Mouse (Mus musculus) spleen, adult 2 months (tissue): Measurements from ENCODE around the gene Rnf157. TPM values are rescaled to one million over a fixed set of nuclear protein-coding genes. Genes with fewer than 3 reads are reported as not detected.
"Not testable (repeated sequence)": the region's sequence is repeated elsewhere in the genome, so short reads cannot be mapped to it uniquely, and the experiment has no call there.

Source experiments
- DNase-seq, 2 experiments: peaks; one replicate each; pipeline versions ENCODE4 v3.0.0 to v3.0.0-alpha.2; 2012 to 2021; ENCODE audit warnings: low spot score in 2 of 2, low read depth in 1 of 2
- H3K27ac ChIP-seq: fragments of 200-500 bp; 2 replicates; pipeline ENCODE4 v1.5.1; 2012; ENCODE audit warnings: low read length, inconsistent platforms; ENCODE audit not compliant: insufficient read depth
- H3K27me3 ChIP-seq: fragments of 200-500 bp; 2 replicates; pipeline ENCODE4 v1.6.1; 2012; ENCODE audit warnings: mild to moderate bottlenecking, moderate library complexity, low read length, inconsistent platforms; ENCODE audit not compliant: control insufficient read depth, insufficient read depth
- H3K36me3 ChIP-seq: fragments of 200-500 bp; 2 replicates; pipeline ENCODE4 v1.6.1; 2012; ENCODE audit warnings: mild to moderate bottlenecking, low read length, inconsistent platforms; ENCODE audit not compliant: control insufficient read depth, insufficient read depth
- H3K4me1 ChIP-seq: fragments of 200-500 bp; 2 replicates; pipeline ENCODE4 v1.6.1; 2011; ENCODE audit warnings: inconsistent platforms; ENCODE audit not compliant: control insufficient read depth, insufficient read depth, insufficient read length
- H3K4me3 ChIP-seq: fragments of 200-500 bp; 2 replicates; pipeline ENCODE4 v1.5.1; 2011; ENCODE audit warnings: mild to moderate bottlenecking, inconsistent platforms; ENCODE audit not compliant: insufficient read depth, insufficient read length; ENCODE audit errors: extremely low read depth
- CTCF ChIP-seq: fragments of 200-500 bp; IDR thresholded peaks from 2 replicates; pipeline ENCODE4 v1.5.1; 2011; ENCODE audit warnings: mild to moderate bottlenecking, inconsistent platforms; ENCODE audit not compliant: insufficient read depth, insufficient read length, insufficient replicate concordance; ENCODE audit errors: extremely low read depth
- POLR2A ChIP-seq: fragments of 200-500 bp; IDR thresholded peaks from 2 replicates; pipeline ENCODE4 v1.6.1; 2011; ENCODE audit warnings: low read depth, low read length, inconsistent platforms
- WGBS: fragments of 180-500 bp; shearing (Covaris S2); methylation state at CpG from one replicate; pipeline ENCODE4 v1.1.7; 2018; 5-methylcytosine and 5-hydroxymethylcytosine counted together
- polyA plus RNA-seq: library from polyadenylated mRNA; depleted of rRNA; stranded (reverse); fragments of >200 nt; gene quantifications from 2 replicates; pipeline ENCODE4 v1.2.3, GENCODE M21; 2012

Rnf157 gene
- polyA plus RNA-seq, 1 experiment, result 10.7 TPM

DNA sequence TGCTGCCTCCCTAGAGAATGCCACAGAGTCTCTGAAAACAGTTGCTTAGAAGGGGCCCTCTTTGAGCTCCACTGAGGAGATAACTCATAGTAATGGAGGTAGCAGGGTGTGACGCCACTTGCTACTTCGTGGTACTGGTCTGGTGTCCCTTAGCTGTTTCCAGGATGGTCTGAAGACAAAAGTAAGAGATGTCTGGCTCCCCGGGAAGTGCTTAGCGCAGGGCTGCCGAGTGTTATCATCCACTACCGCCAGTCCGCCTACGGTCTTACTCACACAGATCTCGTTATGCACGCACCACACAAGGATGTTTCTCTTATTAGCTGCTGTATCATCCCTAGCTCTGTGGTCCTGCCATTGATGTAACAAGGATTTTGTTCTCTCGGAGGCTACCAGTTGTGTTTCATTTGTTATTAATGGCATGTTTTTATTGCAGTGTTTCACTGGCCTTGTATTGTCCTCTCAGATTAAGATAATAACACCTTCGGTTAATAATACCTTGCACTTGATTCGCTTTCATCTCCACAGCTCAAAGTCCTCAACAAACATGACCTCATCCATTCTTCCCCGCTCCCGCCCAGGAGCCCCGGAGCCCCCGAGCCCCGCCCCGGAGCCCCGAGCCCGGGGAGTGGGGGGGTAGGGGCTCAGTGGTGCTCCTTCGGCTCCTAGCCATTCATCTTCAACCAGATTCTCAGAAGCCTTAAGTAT is 18.0 kb upstream of the Rnf157 start:
- H3K4me1 ChIP-seq, result peaks cover 21% of the 10 kb centered on the region; the same call in 1 of the 2 replicates
- 82% methylated on average over 22 of the region's 22 CpGs for WGBS

DNA sequence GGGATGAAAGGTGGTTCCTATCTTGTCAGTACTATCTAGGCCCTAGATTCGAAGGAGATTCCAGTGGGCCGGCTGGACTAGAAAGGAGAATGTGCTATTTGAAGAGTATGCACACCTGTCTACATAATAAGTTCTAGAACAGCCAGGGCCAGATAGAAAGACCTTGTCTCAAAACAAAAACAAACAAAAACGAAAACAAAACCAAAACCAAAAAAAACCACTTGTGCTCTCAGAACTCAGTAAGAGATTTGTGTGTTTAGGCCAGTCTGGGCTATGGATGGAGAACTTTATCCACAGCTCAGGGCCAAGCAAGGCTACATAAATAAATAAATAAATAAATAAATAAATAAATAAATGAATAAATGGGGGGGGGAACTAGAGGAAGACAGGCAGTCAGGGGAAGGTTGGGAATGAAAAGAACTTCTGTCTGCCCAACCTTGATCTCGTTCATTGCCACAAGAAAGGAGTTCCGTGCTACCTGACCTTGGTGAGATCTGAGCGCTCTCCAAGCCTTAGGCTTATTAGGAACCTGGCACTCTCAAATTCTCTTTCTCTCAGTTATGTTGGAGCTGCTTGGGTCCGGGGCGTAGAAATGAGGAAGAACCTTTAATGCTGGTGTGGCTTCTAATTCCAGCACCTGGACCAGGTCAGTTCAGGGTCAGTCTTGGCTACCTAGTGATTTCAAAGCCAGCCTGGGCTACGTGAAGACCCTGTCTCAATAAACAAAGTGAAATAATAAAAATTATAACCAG is 17.2 kb upstream of the Rnf157 start:
- Histone ChIP-seq H3K27ac (peak overlapping the region; percentile 24; the same call in 1 of the 2 replicates), H3K36me3 (no peaks in the 10 kb centered on the region), H3K4me1 (peaks cover 19% of the 10 kb centered on the region; the same call in 1 of the 2 replicates), H3K27me3 (no peaks in the 10 kb centered on the region), H3K4me3 (no peak overlapping the region)
- no peak for DNase-seq
- TF ChIP-seq CTCF (no peak), POLR2A (no peak)
- WGBS, result 70% methylated on average over 9 of the region's 9 CpGs

More for the DNA sequence above, 18.0 kb upstream of the Rnf157 start:
- no peak for TF ChIP-seq POLR2A
- TF ChIP-seq CTCF, result no peak
- Histone ChIP-seq H3K36me3 (no peaks in the 10 kb centered on the region), H3K27ac (no peak overlapping the region), H3K27me3 (no peaks in the 10 kb centered on the region), H3K4me3 (no peak overlapping the region)
- no peak for DNase-seq

DNA sequence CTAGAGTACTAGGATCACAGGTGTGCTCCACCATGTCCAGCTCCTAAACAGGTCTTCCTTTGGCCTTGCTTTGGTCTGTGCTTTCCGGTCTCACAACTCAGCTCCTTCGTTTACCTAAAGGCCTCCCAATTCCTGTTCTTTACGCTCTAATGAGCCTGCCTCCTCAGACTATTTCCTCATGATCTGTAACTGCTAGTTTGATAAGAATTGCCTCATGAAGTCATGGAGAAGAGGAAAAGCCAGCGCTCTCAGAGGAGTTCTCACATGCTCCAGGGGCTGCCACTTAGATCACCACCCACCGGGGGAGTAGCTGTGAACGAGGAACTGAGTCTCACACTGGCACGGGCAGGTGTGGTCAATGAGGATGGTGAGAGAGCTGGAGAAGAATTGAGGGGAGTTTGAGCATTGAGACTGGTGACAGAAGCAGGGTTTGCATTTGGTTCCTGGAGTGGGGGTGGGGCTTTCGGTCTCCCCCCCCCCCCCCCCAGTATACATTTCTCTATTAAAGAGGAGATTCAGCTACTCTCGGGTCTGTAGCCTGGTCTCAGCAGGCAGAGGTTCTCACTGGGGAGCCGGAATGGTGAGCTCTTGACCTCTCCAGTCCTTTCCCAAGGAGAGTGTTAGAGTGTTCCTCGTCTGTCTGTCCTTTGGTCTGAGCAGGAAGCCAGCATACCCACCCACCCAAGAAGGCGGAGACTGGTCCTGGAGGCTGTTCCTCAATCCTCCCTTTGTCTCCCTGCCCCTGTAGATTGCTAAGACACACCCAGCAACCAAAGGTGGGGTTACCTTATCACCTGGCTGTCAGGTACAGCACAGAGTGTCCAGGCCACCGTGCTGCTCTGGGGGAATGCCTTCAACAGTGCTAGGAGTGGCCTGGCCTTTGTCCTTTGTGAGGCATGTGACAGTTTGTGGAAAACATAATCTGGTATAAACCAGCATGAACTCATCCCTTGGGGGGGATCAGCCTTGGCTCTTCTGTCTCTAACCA is 16.3 kb upstream of the Rnf157 start:
- WGBS, result 43% methylated on average over 13 of the region's 13 CpGs
- Histone ChIP-seq H3K4me3 (no peak overlapping the region), H3K4me1 (peaks cover 22% of the 10 kb centered on the region; the same call in 1 of the 2 replicates), H3K36me3 (no peaks in the 10 kb centered on the region), H3K27ac (peak overlapping the region; percentile 24; the same call in 1 of the 2 replicates), H3K27me3 (no peaks in the 10 kb centered on the region)
- TF ChIP-seq POLR2A (no peak), CTCF (no peak)
- peak in 1 of 2 experiments; percentile 13 for DNase-seq

DNA sequence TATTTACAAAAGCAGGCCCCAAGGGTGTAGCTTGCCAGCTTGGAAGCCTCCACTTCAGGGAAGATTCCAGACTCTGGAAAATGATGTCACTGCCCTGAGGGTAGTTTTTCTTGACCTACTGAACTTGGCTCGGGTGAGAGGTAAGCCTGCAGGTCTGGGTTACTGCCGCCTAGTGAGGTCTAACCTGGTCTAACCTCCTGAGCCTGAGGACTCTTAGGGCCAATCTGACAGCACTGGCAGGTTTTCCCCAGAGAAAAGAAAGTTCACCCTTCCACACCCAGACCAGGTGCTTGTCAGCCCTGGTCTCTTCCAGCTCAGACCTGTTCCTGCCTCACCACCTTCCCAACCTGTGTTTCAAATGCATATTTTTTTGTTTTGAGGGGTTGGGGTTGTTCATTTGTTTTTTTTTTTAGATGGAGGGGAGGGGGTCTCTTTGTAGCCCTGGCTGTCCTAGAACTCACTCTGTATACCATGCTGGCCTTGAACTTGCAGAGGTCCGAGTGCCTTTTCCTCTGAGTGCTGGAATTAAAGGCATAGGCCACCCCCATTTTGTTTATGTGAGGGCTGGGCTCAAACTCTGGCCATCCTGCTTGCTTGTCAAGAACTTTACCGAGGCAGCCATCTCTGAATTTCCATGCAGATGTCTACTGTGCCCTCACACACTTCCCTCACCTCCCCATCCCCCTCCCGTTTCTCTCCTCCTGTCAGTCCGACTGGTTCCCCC is 14.2 kb upstream of the Rnf157 start:
- Histone ChIP-seq H3K4me3 (no peak overlapping the region), H3K27ac (no peak overlapping the region), H3K4me1 (peaks cover 36% of the 10 kb centered on the region; the same call in 1 of the 2 replicates), H3K36me3 (no peaks in the 10 kb centered on the region), H3K27me3 (no peaks in the 10 kb centered on the region)
- 74% methylated on average over 6 of the region's 6 CpGs for WGBS
- no peak for TF ChIP-seq CTCF
- TF ChIP-seq POLR2A, result no peak
- DNase-seq, result no peak

DNA sequence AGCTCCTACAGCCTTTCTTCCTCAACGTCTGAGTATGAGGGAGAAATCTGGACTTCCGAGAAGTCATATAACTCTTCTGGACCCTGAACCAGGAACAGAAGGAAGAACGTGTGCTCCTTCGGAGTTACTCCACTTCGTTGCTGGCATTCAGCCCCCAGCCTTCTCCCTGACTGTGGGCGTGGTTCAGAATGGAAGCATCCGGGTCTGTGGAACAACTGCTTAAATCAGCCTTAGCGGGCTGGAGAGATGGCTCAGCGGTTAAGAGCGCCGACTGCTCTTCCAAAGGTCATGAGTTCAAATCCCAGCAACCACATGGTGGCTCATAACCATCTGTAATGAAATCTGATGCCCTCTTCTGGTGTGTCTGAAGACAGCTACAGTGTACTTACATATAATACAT is 13.5 kb upstream of the Rnf157 start:
- peaks cover 36% of the 10 kb centered on the region; the same call in 1 of the 2 replicates for H3K4me1 ChIP-seq
- not testable (repeated sequence) for H3K27me3 ChIP-seq, DNase-seq, H3K27ac ChIP-seq, H3K36me3 ChIP-seq, H3K4me3 ChIP-seq
- 91% methylated on average over 11 of the region's 11 CpGs for WGBS
